8 mouse cellular contexts compared by ENCODE assay signal in genomic region chr3:9423669-9424068, GRCm38 (mm10).
"Had no signal": no experiment of that assay in that cellular context is flagged by ENCODE, and none has a peak within 500 bp of the region (broad histone marks: within the 10 kb centered on the region; RNA-seq: fewer than 3 reads in every experiment).

No protein-coding gene starts in this region.

- DNase-seq: kidney, adult 11 months; kidney, postnatal 14 days; left cerebral cortex, postnatal 4 days; lung, adult 18-20 months; right cerebral cortex, postnatal 25 days had no signal

- H3K27ac ChIP-seq: limb, embryonic 13.5 days; liver, embryonic 14.5 days; neural tube, embryonic 12.5 days had no signal

- H3K9me3 ChIP-seq: limb, embryonic 13.5 days; neural tube, embryonic 12.5 days had no signal

- H3K4me1 ChIP-seq: limb, embryonic 13.5 days; neural tube, embryonic 12.5 days had no signal

- H3K4me2 ChIP-seq: limb, embryonic 13.5 days; neural tube, embryonic 12.5 days had no signal

- H3K36me3 ChIP-seq: neural tube, embryonic 12.5 days had no signal

- H3K4me3 ChIP-seq: limb, embryonic 13.5 days; neural tube, embryonic 12.5 days had no signal

- H3K27me3 ChIP-seq: limb, embryonic 13.5 days; neural tube, embryonic 12.5 days had no signal

- H3K9ac ChIP-seq: limb, embryonic 13.5 days; liver, embryonic 14.5 days; neural tube, embryonic 12.5 days had no signal
